In the genomic region with DNA sequence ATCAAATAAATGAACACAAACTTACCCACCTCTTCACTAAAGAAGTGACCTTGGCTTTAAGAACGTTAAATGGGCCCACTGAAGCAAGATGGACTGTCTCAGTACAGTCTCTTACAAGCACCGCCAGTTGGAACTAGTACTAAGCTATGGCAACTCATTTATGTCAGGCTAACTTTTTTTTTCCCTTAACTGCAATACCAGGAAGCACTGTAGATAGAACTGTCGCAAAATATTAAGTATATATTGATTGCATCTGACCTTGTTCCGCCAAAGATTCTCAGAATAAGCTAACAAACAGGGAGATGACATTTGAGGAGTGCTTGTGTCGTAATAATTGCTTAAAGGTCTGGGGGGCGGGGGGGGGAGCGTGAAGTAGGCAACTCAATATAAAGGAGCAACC, we compare ENCODE assay signal across 9 mouse cellular contexts. TPM values are rescaled to one million over a fixed set of nuclear protein-coding genes. Genes with fewer than 3 reads are reported as not detected.
DNase-seq lines count a peak whose midpoint lies in the region; ATAC-seq and TF ChIP-seq lines count a peak whose summit lies in the region.
"Had no signal": no experiment of that assay in that cellular context is flagged by ENCODE, and none has a peak within 500 bp of the region (broad histone marks: within the 10 kb centered on the region; RNA-seq: fewer than 3 reads in every experiment).

No protein-coding gene starts in this region.

- H3K27ac ChIP-seq in intestine, embryonic 15.5 days: 0 out of 2 replicates have a peak overlapping the region, but pooled peaks have one; percentile 25
- H3K27ac ChIP-seq in intestine, embryonic 16.5 days (ENCODE audit: low read length): no peak overlapping the region
- H3K27ac ChIP-seq in embryonic fibroblast, embryonic 13.5 days (ENCODE audit: insufficient read depth, low read length): peak overlapping the region; percentile 86
- H3K27ac ChIP-seq in liver, embryonic 16.5 days (ENCODE audit: low read length): no peak overlapping the region
- H3K27ac ChIP-seq: midbrain, embryonic 10.5 days had no signal

- H3K4me2 ChIP-seq in intestine, embryonic 15.5 days (replicated peaks): 0 out of 2 replicates have a peak overlapping the region, but pooled peaks have one; percentile 12
- H3K4me2 ChIP-seq in intestine, embryonic 16.5 days (ENCODE audit: low read depth, low read length): no peak overlapping the region
- H3K4me2 ChIP-seq in liver, embryonic 16.5 days (ENCODE audit: low read depth, low read length): peak overlapping the region; percentile 40; the same call in 1 of the 2 replicates

- H3K27me3 ChIP-seq in intestine, embryonic 15.5 days (replicated peaks): no peaks in the 10 kb centered on the region
- H3K27me3 ChIP-seq in intestine, embryonic 16.5 days (replicated peaks; ENCODE audit: control insufficient read depth, insufficient read depth, low read length): no peaks in the 10 kb centered on the region
- H3K27me3 ChIP-seq in liver, embryonic 16.5 days (ENCODE audit: control insufficient read depth, insufficient read depth, low read depth, low read length): no peaks in the 10 kb centered on the region

- H3K4me1 ChIP-seq in intestine, embryonic 15.5 days (replicated peaks): 0 out of 2 replicates have a peak, but pooled peaks cover 9% of the 10 kb centered on the region
- peaks cover 12% of the 10 kb centered on the region; the same call in 1 of the 2 replicates for H3K4me1 ChIP-seq in intestine, embryonic 16.5 days (ENCODE audit: control insufficient read depth, insufficient read depth, low read length)
- peaks cover 35% of the 10 kb centered on the region for H3K4me1 ChIP-seq in embryonic fibroblast, embryonic 13.5 days (ENCODE audit: control insufficient read depth, insufficient read depth, low read length)
- H3K4me1 ChIP-seq in liver, embryonic 16.5 days (ENCODE audit: control insufficient read depth, low read depth, low read length): peaks cover 11% of the 10 kb centered on the region

- H3K4me3 ChIP-seq in intestine, embryonic 15.5 days (replicated peaks): no peak overlapping the region
- no peak overlapping the region for H3K4me3 ChIP-seq in intestine, embryonic 16.5 days (ENCODE audit: low read length)
- no peak overlapping the region for H3K4me3 ChIP-seq in embryonic fibroblast, embryonic 13.5 days (ENCODE audit: insufficient read depth, low read length)
- no peak overlapping the region for H3K4me3 ChIP-seq in liver, embryonic 16.5 days (ENCODE audit: low read depth, low read length)

- H3K9ac ChIP-seq in intestine, embryonic 15.5 days: no peak overlapping the region
- H3K9ac ChIP-seq in intestine, embryonic 16.5 days (ENCODE audit: low read depth, low read length): no peak overlapping the region
- H3K9ac ChIP-seq in liver, embryonic 16.5 days (ENCODE audit: low read depth, low read length): no peak overlapping the region

- no peaks in the 10 kb centered on the region for H3K9me3 ChIP-seq in intestine, embryonic 15.5 days
- H3K9me3 ChIP-seq in intestine, embryonic 16.5 days (ENCODE audit: control insufficient read depth, low read length): no peaks in the 10 kb centered on the region
- no peaks in the 10 kb centered on the region for H3K9me3 ChIP-seq in liver, embryonic 16.5 days (replicated peaks; ENCODE audit: control insufficient read depth, low read length)
- H3K9me3 ChIP-seq: midbrain, embryonic 10.5 days had no signal

- no peak for TF ChIP-seq POLR2A in embryonic fibroblast, embryonic 13.5 days (IDR thresholded peaks at IDR 0.05; ENCODE audit: low read depth, low read length)

- H3K36me3 ChIP-seq in intestine, embryonic 15.5 days: no peaks in the 10 kb centered on the region
- no peaks in the 10 kb centered on the region for H3K36me3 ChIP-seq in intestine, embryonic 16.5 days (ENCODE audit: control insufficient read depth, insufficient read depth, low read length)
- no peaks in the 10 kb centered on the region for H3K36me3 ChIP-seq in liver, embryonic 16.5 days (ENCODE audit: control insufficient read depth, insufficient read depth)
- H3K36me3 ChIP-seq: midbrain, embryonic 10.5 days had no signal

- WGBS in intestine, embryonic 15.5 days: 64% methylated on average over 7 of the region's 7 CpGs
- 61% methylated on average over 7 of the region's 7 CpGs for WGBS in intestine, embryonic 16.5 days
- 51% methylated on average over 7 of the region's 7 CpGs for WGBS in liver, embryonic 16.5 days (ENCODE audit: insufficient replicate concordance)

- peak; percentile 42 for DNase-seq in CD4-positive, CD25-positive, alpha-beta regulatory T cell, adult 2 months (ENCODE audit: low read depth, low spot score)
- no peak for DNase-seq in adrenal gland, adult 8-10 months
- no peak for DNase-seq in cerebellum, postnatal 14 days

- no peak for TF ChIP-seq CTCF in embryonic fibroblast, embryonic 13.5 days (IDR thresholded peaks at IDR 0.05; ENCODE audit: borderline replicate concordance, insufficient read depth, low read length)

- no peak for ATAC-seq in CD4-positive, CD25-positive, alpha-beta regulatory T cell, adult 4 months
- no peak for ATAC-seq in intestine, embryonic 15.5 days
- no peak for ATAC-seq in intestine, embryonic 16.5 days
- no peak for ATAC-seq in liver, embryonic 16.5 days (ENCODE audit: low read depth)

RNA-seq across cellular contexts. Expression of a gene that starts 49.3 kb away (rescaled TPM):
- polyA plus RNA-seq in CD4-positive, CD25-positive, alpha-beta regulatory T cell, adult 4 months (2017; shearing (Covaris generic)): 100 to 1,000 TPM in 1 of 2 experiments, 10 to 100 TPM in 1; 83.2 to 105 TPM
- 29.6 and 30.8 TPM in 2 replicates for polyA plus RNA-seq in intestine, embryonic 15.5 days (2015; fragmentation: Nextera tagmentation; extraction: Ambion mirVana)
- 20.9 and 24.8 TPM in 2 replicates for polyA plus RNA-seq in intestine, embryonic 16.5 days (2015; fragmentation: Nextera tagmentation; extraction: Ambion mirVana)
- 53.1 and 78.3 TPM in 2 replicates for polyA plus RNA-seq in embryonic fibroblast, embryonic 13.5 days (2011; ENCODE audit: insufficient read length, low read depth, missing spikeins)
- 18.4 and 18.6 TPM in 2 replicates for polyA plus RNA-seq in liver, embryonic 16.5 days (2015; fragmentation: Nextera tagmentation; extraction: Ambion mirVana)
- 100 to 1,000 TPM in 1 of 4 experiments, 10 to 100 TPM in 3; 52.9 to 103 (median 87.4) TPM for total RNA-seq in adrenal gland, adult 8-10 months (2022)

Comparison
In these comparisons a context has a peak if more than half of its experiments do, and no peak if none do; other contexts are left out.
1. H3K27ac ChIP-seq: peak in intestine, embryonic 15.5 days (single experiment) and embryonic fibroblast, embryonic 13.5 days (single experiment); none in intestine, embryonic 16.5 days (single experiment) and liver, embryonic 16.5 days (single experiment).